Mouse (Mus musculus) lung, adult 2 months (tissue): ENCODE data around the gene Casq1. TPM values are rescaled to one million over a fixed set of nuclear protein-coding genes. Genes with fewer than 3 reads are reported as not detected.
A peak's percentile ranks its signal among the peaks of the same experiment; 100 is the strongest.

Experiments used
- DNase-seq: peaks from one replicate; pipeline ENCODE4 v3.0.0; 2022
- H3K4me1 ChIP-seq: fragments of 200-500 bp; 2 replicates; pipeline ENCODE4 v1.6.1; 2011; ENCODE audit warnings: low read length; ENCODE audit not compliant: control insufficient read depth, insufficient read depth
- H3K4me3 ChIP-seq: fragments of 200-500 bp; replicated peaks from 2 replicates; pipeline ENCODE3; 2011; ENCODE audit warnings: low read depth, mild to moderate bottlenecking, control low read depth, low read length; ENCODE audit errors: extremely low read depth
- CTCF ChIP-seq: fragments of 200-500 bp; IDR thresholded peaks from 2 replicates; pipeline ENCODE4 v1.5.1; 2011; ENCODE audit warnings: mild to moderate bottlenecking, low read length, control low read depth; ENCODE audit not compliant: insufficient read depth
- POLR2A ChIP-seq: fragments of 200-500 bp; IDR thresholded peaks from 2 replicates; pipeline ENCODE4 v1.6.1; 2011; ENCODE audit warnings: low read depth, mild to moderate bottlenecking, control low read depth, low read length, borderline replicate concordance; ENCODE audit errors: extremely low read depth
- WGBS: fragments of 180-500 bp; shearing (Covaris S2); methylation state at CpG from one replicate; pipeline ENCODE4 v1.1.7; 2018; 5-methylcytosine and 5-hydroxymethylcytosine counted together
- polyA plus RNA-seq: library from polyadenylated mRNA; depleted of rRNA; stranded (reverse); fragments of >200 nt; gene quantifications from 2 replicates; pipeline ENCODE4 v1.2.3, GENCODE M21; 2012

The Casq1 gene
- polyA plus RNA-seq, 1 experiment, result 49.0 TPM

DNA sequence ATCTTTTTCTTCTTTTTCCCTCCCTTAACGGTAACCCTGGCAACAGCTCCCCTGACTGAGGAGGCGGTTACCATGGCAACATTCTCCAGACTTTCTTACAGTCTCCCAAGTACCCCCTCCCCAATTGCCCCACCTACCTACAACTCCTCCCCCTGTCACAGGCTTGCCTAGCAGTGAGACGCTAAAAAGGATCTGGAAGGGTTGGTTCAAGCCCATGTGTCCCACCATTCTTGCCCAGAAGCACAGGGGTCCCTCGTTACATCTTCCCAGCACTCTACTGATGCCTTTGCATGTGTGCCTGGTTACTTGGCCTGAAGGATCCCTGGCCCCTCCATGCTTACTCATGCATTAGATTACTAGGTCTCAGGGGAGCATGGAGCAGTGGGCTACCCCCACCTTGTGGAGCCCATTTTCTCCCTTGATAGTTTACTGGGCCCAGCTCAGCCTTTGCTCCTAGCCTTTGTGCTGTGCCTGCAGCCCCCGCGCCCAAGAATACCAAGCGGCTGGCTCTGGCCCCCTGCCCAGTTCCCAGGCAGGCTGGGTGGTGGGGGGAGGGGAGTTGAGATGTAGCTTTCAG is 18.7 kb downstream of the Casq1 start:
- no peak for TF ChIP-seq CTCF
- TF ChIP-seq POLR2A, result no peak
- 42% methylated on average over 7 of the region's 7 CpGs for WGBS
- DNase-seq, result no peak
- peaks cover 24% of the 10 kb centered on the region for H3K4me1 ChIP-seq
- no peak overlapping the region for H3K4me3 ChIP-seq

DNA sequence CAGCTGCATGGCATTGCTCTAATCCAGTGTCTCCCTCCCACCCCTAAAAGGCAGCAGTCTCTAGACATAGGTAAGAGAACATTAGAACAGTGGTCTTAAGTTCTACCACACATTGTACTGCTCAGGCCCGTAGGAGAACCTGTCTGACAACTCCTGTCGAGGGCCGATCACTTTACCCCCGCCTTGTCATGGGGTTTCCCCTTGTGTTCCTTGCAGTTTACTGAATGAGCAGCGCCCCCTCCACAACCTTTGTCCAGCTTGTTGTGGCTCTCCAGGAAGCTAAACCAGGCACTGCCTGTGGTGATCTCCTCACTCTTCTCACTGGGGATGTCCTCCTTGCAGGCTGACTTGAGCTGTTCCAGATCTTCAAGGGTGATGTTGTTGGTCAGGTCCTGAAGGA is 19.5 kb downstream of the Casq1 start:
- no peak for DNase-seq
- peaks cover 21% of the 10 kb centered on the region for H3K4me1 ChIP-seq
- WGBS, result 72% methylated on average over 5 of the region's 5 CpGs
- no peak overlapping the region for H3K4me3 ChIP-seq
- no peak for TF ChIP-seq POLR2A
- no peak for TF ChIP-seq CTCF

DNA sequence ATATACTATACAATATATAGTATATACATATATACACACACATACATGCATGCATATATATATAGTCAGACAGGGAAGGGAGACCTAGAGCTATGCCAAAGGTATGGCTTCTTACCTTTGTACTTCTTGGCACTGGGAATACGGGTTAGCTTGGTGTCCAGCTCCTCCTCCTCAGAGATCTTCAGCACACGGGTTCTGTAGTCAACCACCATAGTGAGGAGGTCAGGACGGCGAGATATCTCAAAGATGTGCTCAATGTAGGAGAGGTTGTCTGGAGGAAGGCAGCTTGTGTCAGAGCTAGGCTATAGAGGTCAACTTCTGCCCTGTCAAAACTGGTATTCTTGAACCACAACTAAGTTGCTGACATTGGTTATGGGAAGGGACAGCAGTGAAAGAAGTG is 20.7 kb downstream of the Casq1 start:
- H3K4me1 ChIP-seq, result peaks cover 15% of the 10 kb centered on the region
- DNase-seq, result no peak
- no peak for TF ChIP-seq POLR2A
- no peak for TF ChIP-seq CTCF
- no peak overlapping the region for H3K4me3 ChIP-seq
- WGBS, result 79% methylated on average over 4 of the region's 4 CpGs

DNA sequence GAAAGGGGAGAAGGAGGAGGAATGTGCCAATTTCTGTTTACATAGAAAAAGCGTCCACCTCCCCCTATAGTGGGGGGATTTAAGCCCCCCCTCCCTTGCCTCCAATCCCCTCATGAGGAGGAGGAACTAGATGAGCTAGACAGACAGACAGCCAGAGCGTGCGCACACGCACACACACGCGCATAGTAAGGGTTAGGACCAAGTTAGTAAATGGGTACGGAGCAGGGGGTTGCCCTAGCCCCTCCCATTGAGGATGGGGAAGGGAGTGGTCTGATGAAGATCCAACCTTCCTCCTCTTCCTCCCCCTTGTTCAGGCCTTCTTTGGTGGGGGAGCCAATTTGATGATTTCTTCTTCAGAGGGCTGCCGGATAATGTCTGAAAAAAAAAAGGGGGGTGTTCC is 21.4 kb downstream of the Casq1 start:
- Histone ChIP-seq H3K4me3 (no peak overlapping the region), H3K4me1 (peaks cover 11% of the 10 kb centered on the region)
- TF ChIP-seq POLR2A (no peak), CTCF (no peak)
- no peak for DNase-seq
- WGBS, result 80% methylated on average over 8 of the region's 8 CpGs

DNA sequence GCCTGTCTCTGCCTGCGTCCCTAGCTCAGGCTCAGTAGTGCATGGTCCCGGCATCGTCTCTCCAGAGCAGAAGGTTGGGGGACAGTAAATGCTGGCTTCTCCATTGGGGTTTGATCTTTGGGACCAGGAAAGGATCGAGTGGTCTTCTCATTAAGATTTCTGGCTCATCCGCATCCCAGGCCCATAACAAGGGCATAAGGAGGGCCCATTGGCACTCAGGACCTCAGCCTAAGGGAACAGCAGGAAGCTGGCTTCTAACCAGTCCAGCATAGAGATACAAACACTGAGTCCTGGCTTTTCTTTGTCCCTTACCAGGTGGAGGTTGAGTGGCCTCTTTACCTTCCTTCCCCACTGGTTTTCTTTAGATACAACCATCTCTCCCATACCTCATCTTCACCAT is 21.8 kb downstream of the Casq1 start:
- no peak for TF ChIP-seq CTCF
- TF ChIP-seq POLR2A, result no peak
- no peak for DNase-seq
- Histone ChIP-seq H3K4me1 (peaks cover 9% of the 10 kb centered on the region), H3K4me3 (no peak overlapping the region)
- 79% methylated on average over 5 of the region's 5 CpGs for WGBS

DNA sequence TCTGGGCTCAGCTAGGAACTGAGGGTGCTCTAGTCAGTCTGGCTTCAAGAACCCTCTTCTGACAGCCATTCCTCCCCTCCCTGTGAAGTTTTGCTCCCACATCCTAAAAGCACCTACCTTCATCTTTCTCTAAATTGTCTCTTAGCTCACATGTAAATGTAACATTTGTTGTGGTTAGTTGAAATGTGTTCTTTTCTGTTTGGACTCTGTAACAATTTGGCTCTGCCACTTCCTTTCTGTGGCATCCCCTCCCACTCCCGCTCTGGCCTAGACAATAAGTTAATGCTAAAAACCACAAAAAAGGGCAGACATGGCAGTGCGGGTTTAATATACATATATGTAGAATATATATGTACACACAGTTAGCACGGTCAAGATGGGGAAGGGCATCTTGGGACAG is 22.5 kb downstream of the Casq1 start:
- TF ChIP-seq CTCF (no peak), POLR2A (no peak)
- H3K4me1 ChIP-seq, result peaks cover 3% of the 10 kb centered on the region
- no peak overlapping the region for H3K4me3 ChIP-seq
- 70% methylated on average over 3 of the region's 3 CpGs for WGBS
- DNase-seq, result no peak

DNA sequence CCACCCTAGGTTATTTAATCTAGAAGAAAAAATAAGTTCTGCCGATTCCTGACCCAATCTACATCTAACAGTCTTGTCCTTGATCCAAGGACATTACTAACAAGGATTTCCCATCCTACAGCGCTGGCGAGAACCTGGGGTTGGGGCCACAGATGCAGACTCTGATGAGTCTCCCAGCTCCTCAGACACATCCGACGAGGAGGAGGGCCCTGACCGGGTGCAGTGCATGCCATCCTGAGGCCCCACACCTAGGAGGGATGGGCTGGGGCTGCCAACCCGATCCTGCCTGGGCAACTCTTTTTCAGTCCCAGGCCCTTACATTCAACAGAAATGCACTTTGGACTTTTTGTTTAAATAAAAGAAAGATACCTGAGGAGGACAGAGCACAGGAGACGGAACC is 25.2 kb downstream of the Casq1 start:
- no peak for DNase-seq
- TF ChIP-seq CTCF (no peak), POLR2A (no peak)
- no peaks in the 10 kb centered on the region for H3K4me1 ChIP-seq
- H3K4me3 ChIP-seq, result no peak overlapping the region
- WGBS, result 78% methylated on average over 8 of the region's 8 CpGs

DNA sequence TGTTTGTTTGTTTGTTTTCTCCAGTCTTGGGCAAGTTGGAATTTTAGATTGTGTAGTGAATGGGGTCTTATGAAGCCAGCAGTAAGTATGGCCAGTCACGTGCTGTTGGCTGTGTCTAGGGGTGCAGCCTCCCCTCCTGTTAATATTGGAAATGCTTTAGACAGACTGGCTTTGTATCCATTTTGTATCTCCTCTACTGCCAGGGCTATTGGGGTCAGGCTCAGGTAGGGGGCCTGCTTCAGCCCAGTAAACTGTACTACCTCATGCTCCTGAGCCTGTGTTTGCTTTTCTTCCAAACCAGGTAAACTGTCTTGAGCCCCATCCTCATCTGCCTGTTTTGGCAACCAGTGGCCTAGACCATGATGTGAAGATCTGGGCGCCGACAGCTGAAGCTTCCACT is 27.5 kb downstream of the Casq1 start:
- TF ChIP-seq POLR2A (no peak), CTCF (no peak)
- H3K4me1 ChIP-seq, result no peaks in the 10 kb centered on the region
- WGBS, result 87% methylated on average over 3 of the region's 3 CpGs
- DNase-seq, result no peak
- H3K4me3 ChIP-seq, result no peak overlapping the region

DNA sequence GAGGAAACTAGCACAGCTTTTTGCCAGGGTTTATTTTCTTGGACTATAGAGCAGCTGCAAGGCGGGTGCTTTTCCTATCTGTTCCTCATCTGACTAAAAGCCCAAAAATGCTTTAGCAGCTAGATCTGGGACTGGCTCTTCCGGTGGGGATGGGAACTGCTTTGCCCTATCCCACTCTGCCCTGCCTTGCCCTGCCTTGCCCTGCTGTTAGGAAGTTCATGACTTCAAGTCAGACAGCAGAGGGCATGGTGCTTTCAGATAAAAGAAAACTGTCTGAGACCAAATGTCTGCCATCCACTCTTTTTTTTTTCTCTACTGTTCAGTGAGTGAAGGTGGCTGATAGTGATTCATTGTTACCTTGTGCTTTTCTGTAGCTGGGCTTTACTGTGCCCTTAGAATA is 28.1 kb downstream of the Casq1 start:
- no peak overlapping the region for H3K4me3 ChIP-seq
- H3K4me1 ChIP-seq, result no peaks in the 10 kb centered on the region
- no peak for DNase-seq
- WGBS, result 67% methylated on average over 2 of the region's 2 CpGs
- no peak for TF ChIP-seq POLR2A
- TF ChIP-seq CTCF, result no peak

DNA sequence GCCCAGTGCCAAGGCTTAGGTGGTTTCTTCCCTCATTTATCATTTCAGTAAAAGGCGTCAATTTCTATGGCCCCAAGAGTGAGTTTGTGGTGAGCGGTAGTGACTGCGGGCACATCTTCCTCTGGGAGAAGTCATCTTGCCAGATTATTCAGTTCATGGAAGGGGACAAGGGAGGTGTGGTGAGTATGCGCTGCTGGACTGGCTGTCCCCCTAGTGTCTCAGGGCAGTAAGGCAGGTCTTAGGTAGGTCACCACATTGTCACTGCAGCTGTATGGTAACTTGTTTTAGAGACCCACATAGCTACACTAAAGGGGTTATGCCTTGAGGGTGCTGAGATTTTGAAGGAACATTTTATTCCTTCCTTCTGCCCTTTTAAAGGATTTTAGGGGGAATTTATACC is 30.8 kb downstream of the Casq1 start:
- WGBS, result 52% methylated on average over 4 of the region's 4 CpGs
- DNase-seq, result no peak
- TF ChIP-seq CTCF (peak; percentile 65), POLR2A (no peak)

DNA sequence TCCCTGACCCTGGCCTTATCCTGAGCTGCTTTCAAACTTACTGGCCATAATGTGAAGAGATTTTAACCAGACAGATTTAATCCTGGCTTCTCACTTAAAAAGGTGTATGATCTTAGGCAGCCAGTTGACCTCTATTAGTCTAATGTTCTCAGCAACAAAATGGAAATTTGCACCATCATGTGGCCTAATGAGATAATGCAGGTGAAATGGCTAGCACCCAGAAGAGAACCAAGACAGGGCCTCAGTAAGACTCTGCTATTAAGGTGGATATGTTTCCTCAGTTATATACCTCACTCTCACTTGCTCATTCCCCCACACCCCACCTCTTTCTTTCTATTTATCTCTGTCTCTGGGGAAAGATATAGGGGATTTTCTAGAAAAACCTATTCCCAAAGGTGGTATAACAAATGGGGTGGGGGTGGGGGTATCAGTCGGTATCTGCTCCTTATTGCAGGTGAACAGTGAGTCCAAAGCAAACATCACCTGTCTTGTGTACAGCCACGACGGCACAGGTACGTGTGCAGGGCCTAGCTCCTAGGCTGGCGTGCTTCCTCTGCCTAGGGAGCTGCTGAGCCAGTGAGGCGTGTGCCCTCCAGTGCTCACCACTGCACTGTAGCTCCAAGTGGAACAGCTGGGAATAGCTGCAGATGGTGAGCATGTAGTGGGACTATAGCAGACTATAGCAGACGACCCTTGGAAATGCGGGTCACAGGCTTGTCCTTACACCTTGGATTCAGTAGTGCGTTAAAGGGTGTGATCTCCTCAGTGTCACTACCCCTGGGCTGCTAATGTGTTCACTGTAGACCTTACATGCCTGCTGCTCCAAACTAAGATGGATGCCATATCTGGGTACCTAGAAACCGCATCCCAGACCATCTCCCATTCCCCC is 33.0 kb downstream of the Casq1 start:
- Histone ChIP-seq H3K4me1 (no peaks in the 10 kb centered on the region), H3K4me3 (no peak overlapping the region)
- TF ChIP-seq CTCF (no peak), POLR2A (no peak)
- 93% methylated on average over 10 of the region's 10 CpGs for WGBS
- no peak for DNase-seq

More for the DNA sequence above, 30.8 kb downstream of the Casq1 start:
- Histone ChIP-seq H3K4me3 (no peak overlapping the region), H3K4me1 (no peaks in the 10 kb centered on the region)
